Mouse (Mus musculus) liver, adult 2 months (tissue): Measurements from ENCODE around the gene Snrpa.

Experiments
- CTCF ChIP-seq: fragments of 200-500 bp; IDR thresholded peaks from 2 replicates; pipeline ENCODE4 v1.5.1; 2011; ENCODE audit warnings: low read depth, low read length, control low read depth
- POLR2A ChIP-seq: fragments of 200-500 bp; IDR thresholded peaks from 2 replicates; pipeline ENCODE4 v1.6.1; 2011; ENCODE audit warnings: low read length, control low read depth; ENCODE audit not compliant: insufficient read depth; ENCODE audit errors: extremely low read depth

DNA sequence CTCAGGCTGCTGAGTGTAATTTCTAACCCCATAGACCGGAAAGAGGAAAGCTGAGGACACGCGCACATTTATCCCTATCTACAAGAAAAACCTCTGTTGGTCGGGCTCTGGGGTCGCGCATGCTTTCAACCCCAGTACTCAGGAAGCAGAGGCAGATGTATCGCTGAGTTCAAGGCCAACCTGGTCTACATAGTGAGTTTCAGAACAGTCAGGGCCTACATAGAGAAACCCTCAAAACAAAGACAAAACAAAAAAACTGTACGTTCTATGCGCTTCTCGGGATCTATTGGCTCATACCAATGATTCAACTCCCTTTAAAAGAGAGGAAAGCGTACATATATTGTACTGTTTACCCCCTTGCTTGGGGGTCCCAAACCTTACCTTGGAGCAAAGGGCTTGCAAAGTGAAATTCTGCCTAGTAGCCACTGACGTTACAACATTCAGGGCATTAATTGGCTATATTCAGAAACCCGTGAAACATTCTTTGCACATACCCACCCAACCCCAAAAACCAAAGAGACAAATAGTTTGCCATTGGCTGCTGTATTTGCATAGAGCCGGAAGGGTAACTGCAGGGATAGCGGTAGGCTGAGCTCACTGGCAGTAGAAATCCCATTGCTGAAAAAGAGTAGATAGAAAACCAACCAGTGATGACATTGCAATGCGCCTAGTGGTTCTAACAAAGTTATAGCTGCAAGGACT is 16.7 kb downstream of the Snrpa start:
- TF ChIP-seq POLR2A, result no peak
- TF ChIP-seq CTCF, result no peak
